Mouse (Mus musculus) stomach, postnatal 0 days (tissue): Measurements from ENCODE around the gene Scn8a.

ENCODE experiments used
- CTCF ChIP-seq: IDR thresholded peaks from 2 replicates; pipeline ENCODE4 v1.5.1; 2016; ENCODE audit warnings: antibody characterized with exemption, low read depth, mild to moderate bottlenecking, moderate library complexity
- EP300 ChIP-seq: optimal IDR thresholded peaks from 2 replicates; pipeline ENCODE3; 2016; ENCODE audit warnings: antibody characterized with exemption

- TF ChIP-seq CTCF, result no peak
- no peak for TF ChIP-seq EP300
Observed at GRCm38 (mm10) chr15:101066920-101067696, 197.4 kb downstream of the Scn8a start.
